Mouse (Mus musculus): ENCODE data around the gene Kif22.

DNA sequence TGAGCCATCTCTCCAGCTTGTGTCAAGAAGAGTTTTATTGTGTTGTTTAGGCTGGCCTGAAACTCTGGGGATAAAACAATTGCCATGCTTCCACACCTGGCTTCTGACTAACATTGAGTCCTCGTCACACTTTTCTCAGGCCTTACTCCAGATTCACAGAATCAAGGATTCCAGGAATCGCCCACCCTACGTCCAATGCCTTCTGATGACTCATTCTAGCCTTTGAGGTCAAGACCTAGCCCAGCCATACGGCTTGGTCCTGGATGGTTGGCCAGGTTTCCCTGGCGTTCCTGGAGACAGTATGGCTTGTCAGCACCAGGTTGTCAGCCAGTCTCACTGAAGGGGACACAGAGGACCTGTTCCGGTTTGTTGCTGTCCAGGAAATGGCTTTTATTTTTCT, 29.9 kb downstream of the Kif22 start:
- TF ChIP-seq CTCF (IDR thresholded peaks at IDR 0.05; ENCODE audit: borderline replicate concordance, insufficient read depth, low read length) (no peak), POLR2A (IDR thresholded peaks at IDR 0.05; ENCODE audit: low read depth, low read length) (no peak)
